Mouse (Mus musculus) common myeloid progenitor, adult 5-6 weeks (primary cell): ENCODE results near the gene Zkscan5. TPM values are rescaled to one million over a fixed set of nuclear protein-coding genes. Genes with fewer than 3 reads are reported as not detected.
"Not testable (repeated sequence)": the region's sequence is repeated elsewhere in the genome, so short reads cannot be mapped to it uniquely, and the experiment has no call there.

Source experiments
- ATAC-seq: replicated peaks from 2 replicates; pipeline ENCODE4 v1.8.0; 2016; ENCODE audit warnings: low read depth, mild to moderate bottlenecking, moderate TSS enrichment, inconsistent platforms; ENCODE audit not compliant: poor library complexity, severe bottlenecking
- total RNA-seq: library from RNA; stranded (forward); fragments of 200-1000, 187-1606 nt; gene quantifications from 2 replicates; pipeline ENCODE4 v1.2.3, GENCODE M21; 2017

Zkscan5 gene
- total RNA-seq: 6.9 and 7.2 TPM in 2 replicates

- ATAC-seq: peak; percentile 83
Measured at GRCm38 (mm10) chr5:145203936-145204691, at the start of gene Zkscan5. TSS of gene Zkscan5 (plus strand) at chr5:145204562.

- no peak for ATAC-seq
Measured at GRCm38 (mm10) chr5:145161361-145161760, 43.0 kb upstream of the Zkscan5 start.

GRCm38 (mm10) chr5:145164710-145165109 lies 39.7 kb upstream of the Zkscan5 start:
- ATAC-seq: no peak

GRCm38 (mm10) chr5:145165184-145165583 lies 39.2 kb upstream of the Zkscan5 start:
- no peak for ATAC-seq

- peak; percentile 92 for ATAC-seq
Measured at GRCm38 (mm10) chr5:145166536-145167305, 37.6 kb upstream of the Zkscan5 start, which contains the start of the genes Ptcd1 and Cpsf4. TSS of gene Ptcd1 (minus strand) at chr5:145167108. TSS of gene Cpsf4 (plus strand) at chr5:145167213.

GRCm38 (mm10) chr5:145167306-145167661 lies 37.1 kb upstream of the Zkscan5 start:
- no peak for ATAC-seq

GRCm38 (mm10) chr5:145178461-145178980 lies 25.8 kb upstream of the Zkscan5 start:
- ATAC-seq: no peak

- no peak for ATAC-seq
Measured at GRCm38 (mm10) chr5:145185244-145185643, 19.1 kb upstream of the Zkscan5 start.

GRCm38 (mm10) chr5:145189416-145189815 lies 14.9 kb upstream of the Zkscan5 start:
- ATAC-seq: no peak

GRCm38 (mm10) chr5:145190373-145190772 lies 14.0 kb upstream of the Zkscan5 start:
- no peak for ATAC-seq

GRCm38 (mm10) chr5:145190875-145191798 lies 13.2 kb upstream of the Zkscan5 start:
- peak; percentile 98 for ATAC-seq

GRCm38 (mm10) chr5:145191962-145192361 lies 12.4 kb upstream of the Zkscan5 start, which contains the start of gene Atp5j2:
TSS of gene Atp5j2 (minus strand) at chr5:145192062.
- ATAC-seq: no peak

GRCm38 (mm10) chr5:145200387-145200786 lies 4.0 kb upstream of the Zkscan5 start:
- ATAC-seq: no peak

- peak; percentile 59 for ATAC-seq
Measured at GRCm38 (mm10) chr5:145201321-145201991, 2.9 kb upstream of the Zkscan5 start, which contains the start of gene Zkscan14. TSS of gene Zkscan14 (minus strand) at chr5:145201868.

GRCm38 (mm10) chr5:145202446-145202845 lies 1.9 kb upstream of the Zkscan5 start:
- no peak for ATAC-seq

- ATAC-seq: no peak
Measured at GRCm38 (mm10) chr5:145205041-145205440, 679 bp downstream of the Zkscan5 start.

- no peak for ATAC-seq
Measured at GRCm38 (mm10) chr5:145207385-145207784, 3.0 kb downstream of the Zkscan5 start.

- no peak for ATAC-seq
Measured at GRCm38 (mm10) chr5:145207954-145208353, 3.6 kb downstream of the Zkscan5 start.

- ATAC-seq: not testable (repeated sequence)
Measured at GRCm38 (mm10) chr5:145208391-145208790, 4.0 kb downstream of the Zkscan5 start.
